Mouse (Mus musculus) kidney, postnatal 36 days (tissue): ENCODE results near the gene Glt1d1.
"Not testable (repeated sequence)": the region's sequence is repeated elsewhere in the genome, so short reads cannot be mapped to it uniquely, and the experiment has no call there.

Experiments
- DNase-seq, 2 experiments: peaks; one replicate each; pipeline ENCODE4 v3.0.0; 2021 to 2022; ENCODE audit warnings: mixed read lengths in 2 of 2

Gene Glt1d1

GRCm38 (mm10) chr5:127700156-127700555 is 68.1 kb downstream of the Glt1d1 start:
- DNase-seq, result no peak

GRCm38 (mm10) chr5:127703609-127704180 is 71.6 kb downstream of the Glt1d1 start:
- no peak for DNase-seq

- DNase-seq, result no peak
Measured at GRCm38 (mm10) chr5:127705225-127705624, 73.2 kb downstream of the Glt1d1 start.

- DNase-seq, result no peak
Measured at GRCm38 (mm10) chr5:127705976-127706375, 73.9 kb downstream of the Glt1d1 start.

- no peak for DNase-seq
Measured at GRCm38 (mm10) chr5:127708143-127708542, 76.1 kb downstream of the Glt1d1 start.

GRCm38 (mm10) chr5:127714783-127715704 is 83.0 kb downstream of the Glt1d1 start:
- DNase-seq, result no peak

- DNase-seq, result peak; percentile 61 to 73
Measured at GRCm38 (mm10) chr5:127720591-127721379, 88.7 kb downstream of the Glt1d1 start.

GRCm38 (mm10) chr5:127722171-127722570 is 90.1 kb downstream of the Glt1d1 start:
- DNase-seq, result not testable (repeated sequence)

- no peak for DNase-seq
Measured at GRCm38 (mm10) chr5:127730351-127730750, 98.3 kb downstream of the Glt1d1 start.

- DNase-seq, result peak in 1 of 2 experiments; percentile 5
Measured at GRCm38 (mm10) chr5:127741331-127741730, 109.3 kb downstream of the Glt1d1 start.

- not testable (repeated sequence) for DNase-seq
Measured at GRCm38 (mm10) chr5:127749540-127749939, 117.5 kb downstream of the Glt1d1 start.

- no peak for DNase-seq
Measured at GRCm38 (mm10) chr5:127751262-127751975, 119.4 kb downstream of the Glt1d1 start.

GRCm38 (mm10) chr5:127755594-127755993 is 123.5 kb downstream of the Glt1d1 start:
- DNase-seq, result no peak

- DNase-seq, result no peak
Measured at GRCm38 (mm10) chr5:127756011-127756410, 123.9 kb downstream of the Glt1d1 start.

GRCm38 (mm10) chr5:127756671-127757423 is 124.8 kb downstream of the Glt1d1 start:
- DNase-seq, result peak in 1 of 2 experiments; percentile 13

- no peak for DNase-seq
Measured at GRCm38 (mm10) chr5:127758576-127758975, 126.5 kb downstream of the Glt1d1 start.
